9 mouse cellular contexts compared by ENCODE assay signal in genomic region chr19:58979436-58980055, GRCm38 (mm10). TPM values are rescaled to one million over a fixed set of nuclear protein-coding genes. Genes with fewer than 3 reads are reported as not detected.
DNase-seq lines count a peak whose midpoint lies in the region; ATAC-seq and TF ChIP-seq lines count a peak whose summit lies in the region.
"Had no signal": no experiment of that assay in that cellular context is flagged by ENCODE, and none has a peak within 500 bp of the region (broad histone marks: within the 10 kb centered on the region; RNA-seq: fewer than 3 reads in every experiment).

No protein-coding gene starts in this region.

- H3K4me1 ChIP-seq in neural tube, embryonic 12.5 days = no peaks in the 10 kb centered on the region
- no peaks in the 10 kb centered on the region for H3K4me1 ChIP-seq in heart, postnatal 0 days (ENCODE audit: control insufficient read depth, insufficient read depth)

- 0 out of 2 replicates have a peak overlapping the region, but pooled peaks have one; percentile 9 for H3K4me2 ChIP-seq in neural tube, embryonic 12.5 days (replicated peaks)
- peak overlapping the region; percentile 46 for H3K4me2 ChIP-seq in heart, postnatal 0 days (ENCODE audit: low read depth, low read length)

- no peak overlapping the region for H3K4me3 ChIP-seq in neural tube, embryonic 12.5 days
- H3K4me3 ChIP-seq in heart, postnatal 0 days (ENCODE audit: low read depth, low read length) = peak overlapping the region; percentile 19

- no peak overlapping the region for H3K27ac ChIP-seq in neural tube, embryonic 12.5 days
- no peak overlapping the region for H3K27ac ChIP-seq in heart, postnatal 0 days (ENCODE audit: low read depth)

- no peaks in the 10 kb centered on the region for H3K9me3 ChIP-seq in neural tube, embryonic 12.5 days
- no peaks in the 10 kb centered on the region for H3K9me3 ChIP-seq in heart, postnatal 0 days (replicated peaks; ENCODE audit: control insufficient read depth, low read length)
- H3K9me3 ChIP-seq: G1E had no signal

- no peak for TF ChIP-seq EP300 in heart, postnatal 0 days (IDR thresholded peaks at IDR 0.05; ENCODE audit: low read depth)

- no peak for ATAC-seq in neural tube, embryonic 12.5 days (ENCODE audit: low FRiP score, low read depth)
- no peak for ATAC-seq in heart, postnatal 0 days (ENCODE audit: insufficient read depth, low read depth)
- no peak for ATAC-seq in megakaryocyte, adult 5-6 weeks (ENCODE audit: poor library complexity, severe bottlenecking)

- WGBS in neural tube, embryonic 12.5 days = 39% methylated on average over 13 of the region's 13 CpGs
- 45% methylated on average over 13 of the region's 13 CpGs for WGBS in heart, postnatal 0 days

- peaks cover 67% of the 10 kb centered on the region for H3K27me3 ChIP-seq in neural tube, embryonic 12.5 days (replicated peaks)
- peaks cover 9% of the 10 kb centered on the region; the same call in 1 of the 2 replicates for H3K27me3 ChIP-seq in heart, postnatal 0 days (ENCODE audit: control insufficient read depth, insufficient read depth, low read length)

- TF ChIP-seq CTCF in heart, postnatal 0 days (IDR thresholded peaks at IDR 0.05; ENCODE audit: low read depth) = no peak

- peak; percentile 53 to 69 for DNase-seq in heart, adult 18-20 months
- DNase-seq in heart, adult 11 months = no peak
- DNase-seq in neural tube, embryonic 10.5 days (ENCODE audit: extremely low spot score, low spot score) = no peak
- DNase-seq in cerebellum, postnatal 25 days = peak; percentile 32 to 71
- DNase-seq in heart, postnatal 0 days (ENCODE audit: low spot score) = no peak
- DNase-seq in retina, embryonic 14.5 days (ENCODE audit: low spot score) = peak; percentile 61

- H3K9ac ChIP-seq in neural tube, embryonic 12.5 days = no peak overlapping the region
- H3K9ac ChIP-seq in heart, postnatal 0 days (replicated peaks; ENCODE audit: low read depth, low read length) = no peak overlapping the region

- no peaks in the 10 kb centered on the region for H3K36me3 ChIP-seq in neural tube, embryonic 12.5 days
- no peaks in the 10 kb centered on the region for H3K36me3 ChIP-seq in heart, postnatal 0 days (replicated peaks; ENCODE audit: control insufficient read depth, insufficient read depth, low read length)
- H3K36me3 ChIP-seq: G1E had no signal

RNA-seq across cellular contexts. Expression of gene Hspa12a, which starts 36.1 kb away (rescaled TPM):
- 10 to 100 TPM; 15.9 to 19.4 TPM for total RNA-seq in heart, adult 18-20 months (2021)
- polyA plus RNA-seq in neural tube, embryonic 12.5 days (2016; fragmentation: Nextera tagmentation; extraction: Ambion mirVana) = 67.0 and 74.2 TPM in 2 replicates
- 15.0 and 39.2 TPM in 2 replicates for total RNA-seq in heart, postnatal 0 days (2014; rRNA removed; ENCODE audit: low replicate concordance)
- 11.5 and 13.2 TPM in 2 replicates for polyA plus RNA-seq in heart, postnatal 0 days (2015; fragmentation: Nextera tagmentation; extraction: Ambion mirVana)
- total RNA-seq in megakaryocyte, adult 5-6 weeks (2015) = 0.62 and 0.75 TPM in 2 replicates
- total RNA-seq in megakaryocyte, adult 5-6 weeks (2017) = 0.16 and 0.48 TPM in 2 replicates
- polyA plus RNA-seq: G1E had no signal

RNA-seq across cellular contexts. Expression of gene Eno4, which starts 36.3 kb away (rescaled TPM):
- under 1 TPM in 1 of 2 experiments, not detected in 1; 0.36 TPM for total RNA-seq in heart, adult 18-20 months (2021)
- polyA plus RNA-seq in neural tube, embryonic 12.5 days (2016; fragmentation: Nextera tagmentation; extraction: Ambion mirVana) = 0.41 and 0.55 TPM in 2 replicates
- total RNA-seq in heart, postnatal 0 days (2014; rRNA removed; ENCODE audit: low replicate concordance) = not detected in 2 replicates
- polyA plus RNA-seq in heart, postnatal 0 days (2015; fragmentation: Nextera tagmentation; extraction: Ambion mirVana) = 0.12 and 0.15 TPM in 2 replicates
- not detected in 2 replicates for total RNA-seq in megakaryocyte, adult 5-6 weeks (2015)
- total RNA-seq in megakaryocyte, adult 5-6 weeks (2017) = not detected in 2 replicates

Comparison
In these comparisons a context has a peak if more than half of its experiments do, and no peak if none do; other contexts are left out.
1. DNase-seq: peak in heart, adult 18-20 months (2 of 2), cerebellum, postnatal 25 days (2 of 2) and retina, embryonic 14.5 days (single experiment); none in heart, adult 11 months (single experiment), neural tube, embryonic 10.5 days (single experiment) and heart, postnatal 0 days (single experiment).